Mouse (Mus musculus) heart, embryonic 13.5 days (tissue): ENCODE measurements around the gene Mrps14. TPM values are rescaled to one million over a fixed set of nuclear protein-coding genes. Genes with fewer than 3 reads are reported as not detected.

ENCODE experiments used
- ATAC-seq: fragments of 200-750 bp; cut with Nextera tagmentation; 2 replicates; pipeline ENCODE4 v1.8.0; 2017; ENCODE audit warnings: moderate TSS enrichment; ENCODE audit not compliant: insufficient number of reproducible peaks, low FRiP score, low TSS enrichment; ENCODE audit errors: extremely low read depth
- H3K27ac ChIP-seq: fragments of 300-500 bp; sonication (generic); replicated peaks from 2 replicates; pipeline ENCODE4 v1.5.1; 2015; ENCODE audit warnings: moderate library complexity, mild to moderate bottlenecking, inconsistent platforms
- H3K27me3 ChIP-seq: fragments of 300-500 bp; sonication (generic); replicated peaks from 2 replicates; pipeline ENCODE4 v1.6.1; 2015; ENCODE audit warnings: mild to moderate bottlenecking, inconsistent platforms
- H3K36me3 ChIP-seq: fragments of 300-500 bp; sonication (generic); 2 replicates; pipeline ENCODE4 v1.6.1; 2015; ENCODE audit warnings: mild to moderate bottlenecking, inconsistent platforms
- H3K4me1 ChIP-seq: fragments of 300-500 bp; sonication (generic); 2 replicates; pipeline ENCODE4 v1.6.1; 2015; ENCODE audit warnings: inconsistent platforms
- H3K4me2 ChIP-seq: fragments of 300-500 bp; sonication (generic); 2 replicates; pipeline ENCODE4 v1.6.1; 2015; ENCODE audit warnings: inconsistent platforms, mild to moderate bottlenecking, moderate library complexity
- H3K4me3 ChIP-seq: fragments of 300-500 bp; sonication (generic); 2 replicates; pipeline ENCODE4 v1.5.1; 2015; ENCODE audit warnings: moderate library complexity, mild to moderate bottlenecking, inconsistent platforms
- H3K9ac ChIP-seq: fragments of 300-500 bp; sonication (generic); 2 replicates; pipeline ENCODE4 v1.6.1; 2015; ENCODE audit warnings: inconsistent platforms, mild to moderate bottlenecking, moderate library complexity
- H3K9me3 ChIP-seq: fragments of 300-500 bp; sonication (generic); 2 replicates; pipeline ENCODE4 v1.6.1; 2016; ENCODE audit warnings: inconsistent platforms
- WGBS: fragments of 180-500 bp; shearing (Covaris S2); methylation state at CpG from one replicate; pipeline ENCODE4 v1.1.7; 2015; ENCODE audit warnings: mixed read lengths; 5-methylcytosine and 5-hydroxymethylcytosine counted together
- polyA plus RNA-seq: library from polyadenylated mRNA; unstranded; fragments of >200 nt; fragmentation: Nextera tagmentation; extraction: Ambion mirVana; gene quantifications from 2 replicates; pipeline ENCODE4 v1.2.1, GENCODE M21; 2015

Gene Mrps14
- polyA plus RNA-seq, 1 experiment from 2014 or later: 186 TPM

- peaks cover 76% of the 10 kb centered on the region for H3K36me3 ChIP-seq
Observed at GRCm38 (mm10) chr1:160205486-160205885, 10.5 kb downstream of the Mrps14 start.

DNA sequence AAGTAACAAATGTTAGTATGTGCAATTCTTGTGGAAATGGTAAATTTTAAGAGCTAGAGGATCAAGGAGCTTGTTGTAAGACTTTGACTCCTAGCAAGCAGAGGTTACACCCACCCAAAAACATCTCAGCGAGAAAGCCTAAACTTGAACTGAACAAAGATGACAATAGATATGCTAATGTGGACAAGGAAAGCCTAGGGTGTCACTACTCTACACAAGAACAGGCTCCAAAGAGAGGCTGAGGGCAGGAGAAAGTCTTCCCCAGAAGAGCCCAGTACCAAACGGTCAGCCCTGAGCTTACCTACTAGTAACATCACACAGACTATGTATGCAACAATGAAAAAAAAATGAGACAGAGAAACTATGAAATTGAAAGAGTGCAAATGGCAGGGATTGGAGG lies 14.8 kb downstream of the Mrps14 start:
- ATAC-seq: no peak
- no peak overlapping the region for H3K4me2 ChIP-seq

More at GRCm38 (mm10) chr1:160205486-160205885, 10.5 kb downstream of the Mrps14 start:
- Histone ChIP-seq H3K4me3 (no peak overlapping the region), H3K27me3 (no peaks in the 10 kb centered on the region), H3K4me2 (no peak overlapping the region), H3K27ac (no peak overlapping the region), H3K4me1 (peaks cover 7% of the 10 kb centered on the region), H3K9me3 (no peaks in the 10 kb centered on the region), H3K9ac (no peak overlapping the region)
- ATAC-seq: no peak

GRCm38 (mm10) chr1:160210566-160210965 lies 15.6 kb downstream of the Mrps14 start:
- Histone ChIP-seq H3K4me3 (peak overlapping the region; percentile 92), H3K4me1 (peaks cover 27% of the 10 kb centered on the region), H3K9ac (peak overlapping the region; percentile 96; the same call in 1 of the 2 replicates), H3K36me3 (peaks cover 27% of the 10 kb centered on the region), H3K27ac (no peak overlapping the region), H3K27me3 (no peaks in the 10 kb centered on the region), H3K9me3 (no peaks in the 10 kb centered on the region), H3K4me2 (peak overlapping the region; percentile 74)
- WGBS: 52% methylated on average over 3 of the region's 3 CpGs
- no peak for ATAC-seq

More for the DNA sequence above, 14.8 kb downstream of the Mrps14 start:
- Histone ChIP-seq H3K4me3 (no peak overlapping the region), H3K36me3 (peaks cover 34% of the 10 kb centered on the region), H3K9ac (no peak overlapping the region), H3K27me3 (no peaks in the 10 kb centered on the region), H3K27ac (no peak overlapping the region), H3K9me3 (no peaks in the 10 kb centered on the region), H3K4me1 (peaks cover 27% of the 10 kb centered on the region)
- 83% methylated on average over 2 of the region's 2 CpGs for WGBS

DNA sequence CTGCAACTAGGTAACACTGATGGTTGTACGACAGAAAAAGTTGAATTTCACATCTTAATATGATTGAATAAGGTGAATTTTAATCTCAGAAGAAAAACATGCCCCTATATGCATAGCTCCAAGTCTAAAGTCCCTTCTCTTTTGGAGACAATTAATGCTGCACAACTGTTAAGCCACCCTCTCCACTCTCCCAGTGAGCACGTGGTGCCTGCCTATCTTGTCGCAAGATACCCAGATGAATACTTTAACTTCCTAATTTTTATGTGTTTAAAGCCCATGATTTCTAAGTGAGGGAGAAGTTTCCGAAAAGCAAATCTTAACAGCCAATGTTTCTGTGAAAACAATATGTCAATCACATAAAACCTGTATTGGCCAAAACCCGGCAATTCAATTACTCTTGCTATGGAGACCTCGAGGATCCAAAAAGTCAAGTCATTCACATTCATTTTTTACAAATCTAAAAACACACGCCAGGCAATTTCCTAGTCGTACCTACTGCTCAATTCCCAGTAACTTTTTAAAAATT lies 16.6 kb downstream of the Mrps14 start:
- Histone ChIP-seq H3K4me1 (peaks cover 27% of the 10 kb centered on the region), H3K36me3 (peaks cover 16% of the 10 kb centered on the region), H3K27ac (peak overlapping the region; percentile 97), H3K27me3 (no peaks in the 10 kb centered on the region), H3K4me3 (peak overlapping the region; percentile 92), H3K9me3 (no peaks in the 10 kb centered on the region), H3K4me2 (peak overlapping the region; percentile 74), H3K9ac (peak overlapping the region; percentile 96)
- 1% methylated on average over 8 of the region's 8 CpGs for WGBS
- no peak for ATAC-seq

DNA sequence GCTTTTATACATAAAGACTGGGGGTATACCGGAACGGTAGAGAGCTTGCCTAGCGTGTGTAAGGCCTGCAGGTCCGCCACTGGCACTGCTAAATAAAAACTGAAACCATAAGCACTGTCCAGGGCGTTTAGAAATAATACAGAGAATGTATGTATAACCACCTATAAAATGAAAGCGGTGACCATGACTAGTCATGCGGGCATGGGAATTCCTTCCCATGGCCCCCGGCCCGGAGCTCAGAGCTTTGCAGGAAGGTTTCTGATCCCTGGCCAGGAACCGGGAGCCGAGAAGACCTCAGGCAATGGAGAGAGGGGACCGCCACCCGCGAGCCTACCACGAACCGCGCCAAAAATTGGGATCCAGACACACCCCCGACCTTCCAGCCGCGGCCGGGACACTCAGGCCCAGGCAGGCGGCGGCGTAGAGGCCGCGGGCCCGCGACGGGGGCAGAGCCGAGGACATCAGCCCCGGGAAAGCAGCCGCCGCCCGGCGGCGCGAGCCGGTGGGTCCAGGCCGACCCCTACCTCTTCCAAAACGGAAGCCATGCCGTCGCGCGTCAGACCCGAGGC lies 17.2 kb downstream of the Mrps14 start:
- ATAC-seq: peak; percentile 61
- peak overlapping the region; percentile 92 for H3K4me3 ChIP-seq
- H3K9ac ChIP-seq: peak overlapping the region; percentile 96
- H3K27me3 ChIP-seq: no peaks in the 10 kb centered on the region
- H3K9me3 ChIP-seq: no peaks in the 10 kb centered on the region
- peaks cover 27% of the 10 kb centered on the region for H3K4me1 ChIP-seq
- WGBS: 0% methylated on average over 44 of the region's 45 CpGs
- H3K4me2 ChIP-seq: peak overlapping the region; percentile 74
- H3K27ac ChIP-seq: peak overlapping the region; percentile 97
- peaks cover 11% of the 10 kb centered on the region for H3K36me3 ChIP-seq

DNA sequence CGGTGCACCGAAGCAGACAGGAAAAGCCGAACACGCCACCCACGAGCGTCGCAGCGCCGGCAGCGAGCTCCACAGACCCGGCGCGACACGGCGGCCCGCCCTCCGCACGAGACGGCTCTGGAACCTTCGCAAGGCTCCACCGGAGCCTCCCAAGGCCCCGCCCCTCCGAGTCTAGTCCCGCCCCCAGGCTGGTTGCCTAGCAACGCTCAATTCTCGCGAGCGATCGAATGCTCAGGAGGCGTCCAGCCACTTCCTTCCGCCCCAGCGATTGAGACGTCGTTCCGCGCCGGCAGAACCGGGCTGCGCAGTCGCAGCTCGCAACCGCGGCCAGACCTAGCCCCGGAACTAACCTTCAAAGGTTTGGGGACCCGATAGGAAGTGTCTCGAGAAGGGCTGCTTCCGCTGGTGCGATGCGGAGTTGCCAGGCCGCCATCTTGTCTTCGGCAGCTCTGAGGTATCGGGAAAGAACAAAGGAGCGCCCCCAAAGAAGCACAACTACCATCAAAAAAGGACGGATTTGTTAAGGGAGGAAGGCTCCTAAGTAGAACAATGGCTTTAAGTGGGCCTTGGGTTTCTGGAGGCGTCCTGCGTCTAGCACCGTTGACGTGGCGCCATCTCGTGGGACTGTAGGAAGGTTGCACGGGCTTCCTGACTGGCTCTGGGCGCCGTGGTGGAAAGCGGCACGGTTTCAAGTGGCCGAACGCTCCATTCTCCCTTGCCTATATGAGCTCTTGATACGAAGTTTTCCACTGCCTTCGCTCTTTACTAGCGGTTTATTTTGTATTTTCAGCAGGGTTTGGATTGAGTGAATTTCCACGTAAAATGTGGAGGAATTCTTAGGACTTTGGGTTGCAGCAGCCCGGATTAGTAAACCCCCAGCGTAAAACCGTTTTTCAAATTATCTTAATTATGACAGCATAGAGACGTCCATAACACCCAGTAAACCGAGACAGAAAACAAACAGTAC lies 18.0 kb downstream of the Mrps14 start, which contains the start of gene Cacybp:
Gene Cacybp (minus strand): TSS at position 173 of the 967 bp plus-strand sequence.
- Histone ChIP-seq H3K4me1 (peaks cover 27% of the 10 kb centered on the region), H3K4me2 (peak within 1 kb of the TSS; percentile 74), H3K27me3 (no peaks in the 10 kb centered on the region), H3K4me3 (peak within 1 kb of the TSS; percentile 92), H3K9ac (peak within 1 kb of the TSS; percentile 96), H3K9me3 (no peaks in the 10 kb centered on the region), H3K36me3 (peaks cover 3% of the 10 kb centered on the region), H3K27ac (peak within 1 kb of the TSS; percentile 98)
- peak; percentile 96 for ATAC-seq
- WGBS: under 1% methylated on average over 76 of the region's 76 CpGs

- peak overlapping the region; percentile 92; the same call in 1 of the 2 replicates for H3K4me3 ChIP-seq
- 87% methylated on average over 7 of the region's 7 CpGs for WGBS
- ATAC-seq: no peak
Observed at GRCm38 (mm10) chr1:160214171-160214570, 19.2 kb downstream of the Mrps14 start.

DNA sequence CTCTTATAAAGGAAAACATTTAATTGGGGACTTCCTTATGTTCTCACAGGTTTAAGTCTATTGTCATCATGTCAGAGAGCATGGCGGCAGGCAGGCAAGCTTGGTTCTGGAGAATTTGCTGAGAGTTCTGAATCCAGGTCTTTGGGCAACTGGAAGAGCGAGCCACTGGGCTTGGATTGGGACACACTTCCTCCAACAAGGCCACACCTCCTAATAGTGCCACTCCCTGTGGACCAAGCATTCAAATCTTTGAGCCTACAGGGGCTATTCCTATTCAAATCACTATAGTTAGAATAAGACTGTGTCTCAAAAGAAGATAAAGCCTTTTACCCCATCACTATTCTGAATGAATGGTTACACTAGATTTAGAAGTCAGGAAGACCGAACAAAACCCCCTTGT lies 22.9 kb downstream of the Mrps14 start:
- H3K4me1 ChIP-seq: peaks cover 9% of the 10 kb centered on the region; the same call in 1 of the 2 replicates
- no peaks in the 10 kb centered on the region for H3K9me3 ChIP-seq
- WGBS: 82% methylated on average over 3 of the region's 3 CpGs
- no peak for ATAC-seq
- no peak overlapping the region for H3K27ac ChIP-seq
- no peaks in the 10 kb centered on the region for H3K36me3 ChIP-seq
- H3K27me3 ChIP-seq: no peaks in the 10 kb centered on the region
- H3K4me3 ChIP-seq: no peak overlapping the region
- H3K9ac ChIP-seq: no peak overlapping the region
- no peak overlapping the region for H3K4me2 ChIP-seq

More at GRCm38 (mm10) chr1:160214171-160214570, 19.2 kb downstream of the Mrps14 start:
- Histone ChIP-seq H3K4me2 (peak overlapping the region; percentile 74; the same call in 1 of the 2 replicates), H3K9me3 (no peaks in the 10 kb centered on the region), H3K27ac (no peak overlapping the region), H3K27me3 (no peaks in the 10 kb centered on the region), H3K4me1 (peaks cover 27% of the 10 kb centered on the region), H3K36me3 (no peaks in the 10 kb centered on the region), H3K9ac (no peak overlapping the region)

GRCm38 (mm10) chr1:160224093-160224492 lies 29.1 kb downstream of the Mrps14 start:
- Histone ChIP-seq H3K27ac (no peak overlapping the region), H3K9ac (no peak overlapping the region), H3K36me3 (peaks cover 16% of the 10 kb centered on the region; the same call in 1 of the 2 replicates), H3K4me3 (no peak overlapping the region), H3K27me3 (no peaks in the 10 kb centered on the region), H3K9me3 (no peaks in the 10 kb centered on the region), H3K4me1 (no peaks in the 10 kb centered on the region), H3K4me2 (no peak overlapping the region)
- ATAC-seq: no peak
- 75% methylated on average over 2 of the region's 2 CpGs for WGBS

GRCm38 (mm10) chr1:160227196-160227595 lies 32.2 kb downstream of the Mrps14 start:
- H3K4me2 ChIP-seq: no peak overlapping the region
- 72% methylated on average over 4 of the region's 4 CpGs for WGBS
- H3K36me3 ChIP-seq: peaks cover 16% of the 10 kb centered on the region; the same call in 1 of the 2 replicates
- H3K27ac ChIP-seq: no peak overlapping the region
- ATAC-seq: no peak
- no peaks in the 10 kb centered on the region for H3K9me3 ChIP-seq
- no peak overlapping the region for H3K4me3 ChIP-seq
- H3K9ac ChIP-seq: no peak overlapping the region
- H3K27me3 ChIP-seq: no peaks in the 10 kb centered on the region
- H3K4me1 ChIP-seq: no peaks in the 10 kb centered on the region

DNA sequence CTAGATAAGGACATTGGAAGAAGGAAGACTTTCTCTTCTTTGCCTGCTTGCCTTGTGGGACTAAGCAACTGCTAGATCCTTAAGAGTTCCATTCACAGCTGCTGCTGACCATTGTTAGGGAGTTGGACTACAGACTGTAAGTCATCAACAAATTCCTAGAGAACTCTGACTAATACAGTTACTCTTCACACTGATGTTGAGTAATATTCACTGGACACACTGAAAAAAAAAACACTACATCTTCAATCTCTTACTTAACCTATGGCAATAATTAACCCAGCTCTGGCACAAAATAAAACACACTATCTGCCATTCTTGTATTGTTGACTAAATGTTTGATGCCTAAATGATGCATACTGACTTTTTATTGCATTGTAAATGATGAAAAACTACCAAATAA lies 32.8 kb downstream of the Mrps14 start:
- Histone ChIP-seq H3K27me3 (no peaks in the 10 kb centered on the region), H3K27ac (no peak overlapping the region), H3K36me3 (peaks cover 16% of the 10 kb centered on the region; the same call in 1 of the 2 replicates)

More for the DNA sequence above, 32.8 kb downstream of the Mrps14 start:
- no peak for ATAC-seq
- H3K4me3 ChIP-seq: no peak overlapping the region
- H3K9me3 ChIP-seq: no peaks in the 10 kb centered on the region
- no peaks in the 10 kb centered on the region for H3K4me1 ChIP-seq
- H3K9ac ChIP-seq: no peak overlapping the region
- no peak overlapping the region for H3K4me2 ChIP-seq
